Mouse (Mus musculus) intestine, embryonic 16.5 days (tissue): Measurements from ENCODE around the gene Ecel1. TPM values are rescaled to one million over a fixed set of nuclear protein-coding genes. Genes with fewer than 3 reads are reported as not detected.

Experiments
- ATAC-seq: fragments of 200-750 bp; cut with Nextera tagmentation; 2 replicates; pipeline ENCODE4 v1.8.0; 2017; ENCODE audit warnings: moderate TSS enrichment, moderate library complexity
- H3K27ac ChIP-seq: fragments of 300-500 bp; sonication (generic); 2 replicates; pipeline ENCODE4 v1.5.1; 2014; ENCODE audit warnings: mild to moderate bottlenecking, low read length
- H3K27me3 ChIP-seq: fragments of 300-500 bp; sonication (generic); replicated peaks from 2 replicates; pipeline ENCODE4 v1.6.1; 2014; ENCODE audit warnings: low read length, control low read depth, mixed read lengths; ENCODE audit not compliant: control insufficient read depth, insufficient read depth
- H3K36me3 ChIP-seq: fragments of 300-500 bp; sonication (generic); 2 replicates; pipeline ENCODE4 v1.6.1; 2014; ENCODE audit warnings: low read length, control low read depth; ENCODE audit not compliant: control insufficient read depth, insufficient read depth
- H3K4me1 ChIP-seq: fragments of 300-500 bp; sonication (generic); 2 replicates; pipeline ENCODE4 v1.6.1; 2014; ENCODE audit warnings: low read length, control low read depth, mixed read lengths; ENCODE audit not compliant: control insufficient read depth, insufficient read depth
- H3K4me2 ChIP-seq: fragments of 300-500 bp; sonication (generic); 2 replicates; pipeline ENCODE4 v1.6.1; 2014; ENCODE audit warnings: low read depth, low read length, control low read depth
- H3K4me3 ChIP-seq: fragments of 300-500 bp; sonication (generic); 2 replicates; pipeline ENCODE4 v1.5.1; 2014; ENCODE audit warnings: mild to moderate bottlenecking, low read length
- H3K9ac ChIP-seq: fragments of 300-500 bp; sonication (generic); 2 replicates; pipeline ENCODE4 v1.6.1; 2014; ENCODE audit warnings: low read depth, low read length
- H3K9me3 ChIP-seq: fragments of 300-500 bp; sonication (generic); 2 replicates; pipeline ENCODE4 v1.6.1; 2016; ENCODE audit warnings: low read length, control low read depth; ENCODE audit not compliant: control insufficient read depth
- WGBS: fragments of 180-500 bp; shearing (Covaris S2); extraction: QIAGEN DNeasy Blood & Tissue Kit; methylation state at CpG from one replicate; pipeline ENCODE4 v1.1.7; 2014; 5-methylcytosine and 5-hydroxymethylcytosine counted together
- polyA plus RNA-seq: library from polyadenylated mRNA; unstranded; fragments of >200 nt; fragmentation: Nextera tagmentation; extraction: Ambion mirVana; gene quantifications from 2 replicates; pipeline ENCODE4 v1.2.1, GENCODE M21; 2015

The Ecel1 gene
- polyA plus RNA-seq, 1 experiment from 2014 or later, result 0.95 TPM

- Histone ChIP-seq H3K4me1 (peaks cover 6% of the 10 kb centered on the region; the same call in 1 of the 2 replicates), H3K36me3 (no peaks in the 10 kb centered on the region)
Measured at GRCm38 (mm10) chr1:87124673-87125072, 31.6 kb downstream of the Ecel1 start, which contains the start of gene Akp3. Gene Akp3, plus strand, starts transcription at chr1:87124973.

GRCm38 (mm10) chr1:87114784-87115183 is 41.5 kb downstream of the Ecel1 start:
- H3K4me2 ChIP-seq, result no peak overlapping the region
- H3K27ac ChIP-seq, result no peak overlapping the region
- WGBS, result 67% methylated on average over 1 of the region's 1 CpGs
- no peaks in the 10 kb centered on the region for H3K9me3 ChIP-seq
- H3K4me1 ChIP-seq, result no peaks in the 10 kb centered on the region
- H3K36me3 ChIP-seq, result no peaks in the 10 kb centered on the region
- no peak overlapping the region for H3K9ac ChIP-seq
- H3K27me3 ChIP-seq, result no peaks in the 10 kb centered on the region
- ATAC-seq, result peak; percentile 67
- no peak overlapping the region for H3K4me3 ChIP-seq

More at GRCm38 (mm10) chr1:87124673-87125072, 31.6 kb downstream of the Ecel1 start, which contains the start of gene Akp3:
- Histone ChIP-seq H3K9me3 (no peaks in the 10 kb centered on the region), H3K9ac (no peak within 1 kb of the TSS), H3K27me3 (peaks cover 23% of the 10 kb centered on the region), H3K4me2 (no peak within 1 kb of the TSS), H3K27ac (no peak within 1 kb of the TSS), H3K4me3 (no peak within 1 kb of the TSS)
- WGBS, result 73% methylated on average over 6 of the region's 6 CpGs
- peak; percentile 48; the same call in 1 of the 2 replicates for ATAC-seq

GRCm38 (mm10) chr1:87111719-87112354 is 44.5 kb downstream of the Ecel1 start:
- H3K36me3 ChIP-seq, result no peaks in the 10 kb centered on the region
- H3K4me3 ChIP-seq, result no peak overlapping the region
- no peak for ATAC-seq
- H3K9ac ChIP-seq, result no peak overlapping the region
- H3K4me1 ChIP-seq, result no peaks in the 10 kb centered on the region
- no peaks in the 10 kb centered on the region for H3K9me3 ChIP-seq
- H3K27me3 ChIP-seq, result no peaks in the 10 kb centered on the region
- 45% methylated on average over 9 of the region's 9 CpGs for WGBS
- H3K27ac ChIP-seq, result no peak overlapping the region
- H3K4me2 ChIP-seq, result no peak overlapping the region

GRCm38 (mm10) chr1:87108564-87108963 is 47.8 kb downstream of the Ecel1 start:
- Histone ChIP-seq H3K4me3 (no peak overlapping the region), H3K4me1 (no peaks in the 10 kb centered on the region), H3K36me3 (no peaks in the 10 kb centered on the region), H3K27me3 (no peaks in the 10 kb centered on the region), H3K9me3 (no peaks in the 10 kb centered on the region), H3K27ac (no peak overlapping the region), H3K4me2 (no peak overlapping the region), H3K9ac (no peak overlapping the region)
- 80% methylated on average over 4 of the region's 4 CpGs for WGBS
- peak; percentile 55; the same call in 1 of the 2 replicates for ATAC-seq

- H3K4me2 ChIP-seq, result no peak overlapping the region
- no peaks in the 10 kb centered on the region for H3K27me3 ChIP-seq
- no peaks in the 10 kb centered on the region for H3K36me3 ChIP-seq
- no peak overlapping the region for H3K4me3 ChIP-seq
- H3K27ac ChIP-seq, result no peak overlapping the region
- WGBS, result 77% methylated on average over 8 of the region's 8 CpGs
- H3K9ac ChIP-seq, result no peak overlapping the region
- no peaks in the 10 kb centered on the region for H3K9me3 ChIP-seq
- peaks cover under 1% of the 10 kb centered on the region; the same call in 1 of the 2 replicates for H3K4me1 ChIP-seq
- ATAC-seq, result no peak
Measured at GRCm38 (mm10) chr1:87106536-87106935, 49.8 kb downstream of the Ecel1 start.

- H3K9me3 ChIP-seq, result no peaks in the 10 kb centered on the region
- H3K36me3 ChIP-seq, result no peaks in the 10 kb centered on the region
- H3K9ac ChIP-seq, result no peak overlapping the region
- no peak overlapping the region for H3K4me2 ChIP-seq
- H3K4me1 ChIP-seq, result peaks cover 3% of the 10 kb centered on the region; the same call in 1 of the 2 replicates
- H3K4me3 ChIP-seq, result no peak overlapping the region
- ATAC-seq, result no peak
- H3K27ac ChIP-seq, result no peak overlapping the region
- 88% methylated on average over 1 of the region's 1 CpGs for WGBS
- H3K27me3 ChIP-seq, result no peaks in the 10 kb centered on the region
Measured at GRCm38 (mm10) chr1:87103936-87104335, 52.4 kb downstream of the Ecel1 start.

GRCm38 (mm10) chr1:87102114-87102513 is 54.2 kb downstream of the Ecel1 start:
- Histone ChIP-seq H3K4me1 (peaks cover 3% of the 10 kb centered on the region; the same call in 1 of the 2 replicates), H3K9ac (no peak overlapping the region; the same call in 1 of the 2 replicates), H3K27ac (peak overlapping the region; percentile 83), H3K4me2 (peak overlapping the region; percentile 28; the same call in 1 of the 2 replicates), H3K27me3 (no peaks in the 10 kb centered on the region), H3K36me3 (no peaks in the 10 kb centered on the region), H3K9me3 (no peaks in the 10 kb centered on the region), H3K4me3 (no peak overlapping the region)
- 66% methylated on average over 3 of the region's 3 CpGs for WGBS
- ATAC-seq, result peak; percentile 72

GRCm38 (mm10) chr1:87101411-87101810 is 54.9 kb downstream of the Ecel1 start, which contains the start of gene Alpi:
Gene Alpi, minus strand, starts transcription at chr1:87101606.
- peak; percentile 84 for ATAC-seq
- WGBS, result 50% methylated on average over 1 of the region's 1 CpGs
- Histone ChIP-seq H3K9me3 (no peaks in the 10 kb centered on the region), H3K4me1 (peaks cover 3% of the 10 kb centered on the region; the same call in 1 of the 2 replicates), H3K9ac (peak within 1 kb of the TSS; percentile 36), H3K27ac (peak within 1 kb of the TSS; percentile 83), H3K4me2 (peak within 1 kb of the TSS; percentile 37), H3K4me3 (peak within 1 kb of the TSS; percentile 40), H3K36me3 (no peaks in the 10 kb centered on the region), H3K27me3 (no peaks in the 10 kb centered on the region)

- H3K9ac ChIP-seq, result no peak overlapping the region; the same call in 1 of the 2 replicates
- H3K4me3 ChIP-seq, result peak overlapping the region; percentile 11
- no peaks in the 10 kb centered on the region for H3K36me3 ChIP-seq
- H3K4me2 ChIP-seq, result peak overlapping the region; percentile 22
- ATAC-seq, result peak; percentile 38
- H3K27me3 ChIP-seq, result no peaks in the 10 kb centered on the region
- H3K9me3 ChIP-seq, result no peaks in the 10 kb centered on the region
- 16% methylated on average over 30 of the region's 30 CpGs for WGBS
- H3K27ac ChIP-seq, result no peak overlapping the region
- peaks cover 3% of the 10 kb centered on the region; the same call in 1 of the 2 replicates for H3K4me1 ChIP-seq
Measured at GRCm38 (mm10) chr1:87098358-87098975, 57.9 kb downstream of the Ecel1 start.
